Comparison of ENCODE assay signal across 9 mouse cellular contexts in genomic region chr11:120344310-120344920, GRCm38 (mm10). TPM values are rescaled to one million over a fixed set of nuclear protein-coding genes. Genes with fewer than 3 reads are reported as not detected.
DNase-seq lines count a peak whose midpoint lies in the region; ATAC-seq lines count a peak whose summit lies in the region.
"Had no signal": no experiment of that assay in that cellular context is flagged by ENCODE, and none has a peak within 500 bp of the region (broad histone marks: within the 10 kb centered on the region; RNA-seq: fewer than 3 reads in every experiment).

No protein-coding gene starts in this region.

- no peak overlapping the region for H3K4me2 ChIP-seq in embryonic facial prominence, embryonic 13.5 days
- no peak overlapping the region for H3K4me2 ChIP-seq in limb, embryonic 11.5 days (ENCODE audit: low read depth, severe bottlenecking)
- H3K4me2 ChIP-seq in neural tube, embryonic 15.5 days = peak overlapping the region; percentile 81

- 0 out of 2 replicates have a peak overlapping the region, but pooled peaks have one; percentile 32 for H3K4me3 ChIP-seq in embryonic facial prominence, embryonic 13.5 days
- H3K4me3 ChIP-seq in limb, embryonic 11.5 days (ENCODE audit: low read depth, low read length) = no peak overlapping the region
- H3K4me3 ChIP-seq in neural tube, embryonic 15.5 days (replicated peaks) = peak overlapping the region; percentile 40; the same call in 1 of the 2 replicates

- H3K27ac ChIP-seq in embryonic facial prominence, embryonic 13.5 days = peak overlapping the region; percentile 22; the same call in 1 of the 2 replicates
- H3K27ac ChIP-seq in limb, embryonic 11.5 days (replicated peaks; ENCODE audit: low read depth, low read length) = no peak overlapping the region
- H3K27ac ChIP-seq in neural tube, embryonic 15.5 days (replicated peaks) = peak overlapping the region; percentile 45
- H3K27ac ChIP-seq: macrophage had no signal

- DNase-seq in layer of hippocampus, adult 11-12 months (ENCODE audit: low spot score) = peak; percentile 4
- DNase-seq in layer of hippocampus, postnatal 25 days (ENCODE audit: extremely low spot score in 1 of 2, low spot score in 1 of 2) = no peak
- DNase-seq in limb, embryonic 11.5 days (ENCODE audit: low spot score) = peak; percentile 63
- no peak for DNase-seq in layer of hippocampus, postnatal 36 days
- no peak for DNase-seq in urinary bladder, postnatal 36 days (ENCODE audit: low spot score in 2 of 2)

- no peak overlapping the region for H3K9ac ChIP-seq in embryonic facial prominence, embryonic 13.5 days
- H3K9ac ChIP-seq in limb, embryonic 11.5 days (ENCODE audit: low read length) = no peak overlapping the region
- no peak overlapping the region for H3K9ac ChIP-seq in neural tube, embryonic 15.5 days (replicated peaks)

- peaks cover 10% of the 10 kb centered on the region for H3K4me1 ChIP-seq in embryonic facial prominence, embryonic 13.5 days
- H3K4me1 ChIP-seq in limb, embryonic 11.5 days (ENCODE audit: control insufficient read depth, insufficient read depth, low read length) = peaks cover 3% of the 10 kb centered on the region; the same call in 1 of the 2 replicates
- peaks cover 25% of the 10 kb centered on the region for H3K4me1 ChIP-seq in neural tube, embryonic 15.5 days

- no peaks in the 10 kb centered on the region for H3K9me3 ChIP-seq in embryonic facial prominence, embryonic 13.5 days
- H3K9me3 ChIP-seq in limb, embryonic 11.5 days (ENCODE audit: control insufficient read depth, low read length) = no peaks in the 10 kb centered on the region
- H3K9me3 ChIP-seq in neural tube, embryonic 15.5 days (replicated peaks) = no peaks in the 10 kb centered on the region

- ATAC-seq in embryonic facial prominence, embryonic 13.5 days (ENCODE audit: insufficient number of reproducible peaks, insufficient read depth, low FRiP score, low TSS enrichment, low read depth) = no peak
- no peak for ATAC-seq in limb, embryonic 11.5 days (ENCODE audit: insufficient number of reproducible peaks, low FRiP score, low TSS enrichment, low read depth)
- ATAC-seq in neural tube, embryonic 15.5 days (ENCODE audit: low FRiP score) = no peak
- no peak for ATAC-seq in megakaryocyte progenitor cell, adult 5-6 weeks (replicated peaks; ENCODE audit: poor library complexity)

- H3K36me3 ChIP-seq in embryonic facial prominence, embryonic 13.5 days = peaks cover 16% of the 10 kb centered on the region
- peaks cover 4% of the 10 kb centered on the region; the same call in 1 of the 2 replicates for H3K36me3 ChIP-seq in limb, embryonic 11.5 days (ENCODE audit: control insufficient read depth, insufficient read depth, low read length)
- H3K36me3 ChIP-seq in neural tube, embryonic 15.5 days = peaks cover 6% of the 10 kb centered on the region

- no peaks in the 10 kb centered on the region for H3K27me3 ChIP-seq in embryonic facial prominence, embryonic 13.5 days
- no peaks in the 10 kb centered on the region for H3K27me3 ChIP-seq in limb, embryonic 11.5 days (ENCODE audit: control insufficient read depth, insufficient read depth, low read length)
- H3K27me3 ChIP-seq in neural tube, embryonic 15.5 days (replicated peaks) = no peaks in the 10 kb centered on the region

- 48% methylated on average over 5 of the region's 5 CpGs for WGBS in embryonic facial prominence, embryonic 13.5 days
- 66% methylated on average over 5 of the region's 5 CpGs for WGBS in limb, embryonic 11.5 days
- 60% methylated on average over 5 of the region's 5 CpGs for WGBS in neural tube, embryonic 15.5 days

RNA-seq across cellular contexts. Expression of gene Actg1, which starts 3.9 kb away (rescaled TPM):
- total RNA-seq in layer of hippocampus, postnatal 25 days (2021) = 1,000 to 10,000 TPM; 1,451 to 1,562 TPM
- polyA plus RNA-seq in embryonic facial prominence, embryonic 13.5 days (2015; fragmentation: Nextera tagmentation; extraction: Ambion mirVana) = 2,524 and 2,741 TPM in 2 replicates
- polyA plus RNA-seq in limb, embryonic 11.5 days (2014; fragmentation: Nextera tagmentation; extraction: Ambion mirVana) = 2,996 and 3,123 TPM in 2 replicates
- polyA plus RNA-seq in neural tube, embryonic 15.5 days (2015; fragmentation: Nextera tagmentation; extraction: Ambion mirVana) = 3,602 and 3,776 TPM in 2 replicates
- total RNA-seq in megakaryocyte progenitor cell, adult 5-6 weeks (2015) = 1,607 and 1,783 TPM in 2 replicates
- total RNA-seq in megakaryocyte progenitor cell, adult 5-6 weeks (2017) = 724 and 844 TPM in 2 replicates
- total RNA-seq in layer of hippocampus, postnatal 36 days (2021) = 1,000 to 10,000 TPM; 1,262 to 1,401 TPM

RNA-seq across cellular contexts. Expression of gene Fscn2, which starts 16.9 kb away (rescaled TPM):
- total RNA-seq in layer of hippocampus, postnatal 25 days (2021) = under 1 TPM in 1 of 2 experiments, not detected in 1; 0.89 TPM
- polyA plus RNA-seq in embryonic facial prominence, embryonic 13.5 days (2015; fragmentation: Nextera tagmentation; extraction: Ambion mirVana) = 0.25 and 1.1 TPM in 2 replicates
- 0.21 and 0.47 TPM in 2 replicates for polyA plus RNA-seq in limb, embryonic 11.5 days (2014; fragmentation: Nextera tagmentation; extraction: Ambion mirVana)
- 0.64 and 1.4 TPM in 2 replicates for polyA plus RNA-seq in neural tube, embryonic 15.5 days (2015; fragmentation: Nextera tagmentation; extraction: Ambion mirVana)
- not detected in 2 replicates for total RNA-seq in megakaryocyte progenitor cell, adult 5-6 weeks (2015)
- total RNA-seq in megakaryocyte progenitor cell, adult 5-6 weeks (2017) = not detected in 2 replicates
- total RNA-seq in layer of hippocampus, postnatal 36 days (2021) = 1 to 10 TPM in 1 of 2 experiments, not detected in 1; 1.0 TPM
- polyA plus RNA-seq: macrophage had no signal

RNA-seq across cellular contexts. Expression of gene Faap100, which starts 34.1 kb away (rescaled TPM):
- 10 to 100 TPM; 16.2 to 17.1 TPM for total RNA-seq in layer of hippocampus, postnatal 25 days (2021)
- polyA plus RNA-seq in embryonic facial prominence, embryonic 13.5 days (2015; fragmentation: Nextera tagmentation; extraction: Ambion mirVana) = 38.6 and 43.7 TPM in 2 replicates
- polyA plus RNA-seq in limb, embryonic 11.5 days (2014; fragmentation: Nextera tagmentation; extraction: Ambion mirVana) = 30.4 and 33.1 TPM in 2 replicates
- polyA plus RNA-seq in neural tube, embryonic 15.5 days (2015; fragmentation: Nextera tagmentation; extraction: Ambion mirVana) = 71.6 and 81.5 TPM in 2 replicates
- 10.8 and 11.0 TPM in 2 replicates for total RNA-seq in megakaryocyte progenitor cell, adult 5-6 weeks (2015)
- total RNA-seq in megakaryocyte progenitor cell, adult 5-6 weeks (2017) = 6.5 and 7.0 TPM in 2 replicates
- 10 to 100 TPM; 17.3 to 21.6 TPM for total RNA-seq in layer of hippocampus, postnatal 36 days (2021)

Comparison
In these comparisons a context has a peak if more than half of its experiments do, and no peak if none do; other contexts are left out.
1. DNase-seq: peak in layer of hippocampus, adult 11-12 months (single experiment) and limb, embryonic 11.5 days (single experiment); none in layer of hippocampus, postnatal 25 days (0 of 2), layer of hippocampus, postnatal 36 days (0 of 2) and urinary bladder, postnatal 36 days (0 of 2).